Mouse (Mus musculus) layer of hippocampus, postnatal 25 days (tissue): ENCODE measurements around the gene Fam120a. TPM values are rescaled to one million over a fixed set of nuclear protein-coding genes. Genes with fewer than 3 reads are reported as not detected.
A peak's percentile ranks its signal among the peaks of the same experiment; 100 is the strongest.

Experiments
- DNase-seq, 2 experiments: peaks; one replicate each; pipeline ENCODE4 v3.0.0; 2022; ENCODE audit warnings: mixed read lengths in 2 of 2, low spot score in 1 of 2; ENCODE audit errors: extremely low spot score in 1 of 2
- total RNA-seq, 2 experiments: library from RNA; stranded (reverse); gene quantifications; 2 replicates each; pipeline ENCODE4 v1.2.3; 2021

Fam120a gene
- total RNA-seq, 2 experiments from 2014 or later: 116 to 119 TPM

- DNase-seq: no peak
Measured at GRCm38 (mm10) chr13:48919756-48920415, 47.9 kb downstream of the Fam120a start.

DNA sequence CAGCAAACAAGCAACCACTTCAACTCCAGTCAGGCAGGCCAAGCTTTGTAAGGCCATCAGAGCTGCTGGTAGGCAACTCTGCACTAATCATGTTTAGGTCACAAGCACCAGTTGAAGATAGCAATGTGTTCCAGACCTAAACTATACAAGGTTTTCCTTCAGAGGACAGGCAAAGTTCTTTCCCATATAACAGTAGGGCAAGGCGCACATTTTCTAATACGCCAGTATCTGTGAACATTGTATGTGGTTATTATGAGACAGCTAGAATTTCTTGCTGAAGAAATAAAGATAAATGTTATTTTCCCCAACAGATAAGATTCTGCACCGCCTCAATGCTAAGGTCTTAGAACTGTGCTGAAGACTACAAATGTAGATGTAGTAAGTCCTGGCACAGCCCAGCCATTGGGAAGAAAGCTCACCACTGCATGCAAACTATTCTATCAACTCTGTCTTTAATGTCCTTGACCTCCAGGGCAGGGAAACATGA lies 50.7 kb downstream of the Fam120a start:
- no peak for DNase-seq

DNA sequence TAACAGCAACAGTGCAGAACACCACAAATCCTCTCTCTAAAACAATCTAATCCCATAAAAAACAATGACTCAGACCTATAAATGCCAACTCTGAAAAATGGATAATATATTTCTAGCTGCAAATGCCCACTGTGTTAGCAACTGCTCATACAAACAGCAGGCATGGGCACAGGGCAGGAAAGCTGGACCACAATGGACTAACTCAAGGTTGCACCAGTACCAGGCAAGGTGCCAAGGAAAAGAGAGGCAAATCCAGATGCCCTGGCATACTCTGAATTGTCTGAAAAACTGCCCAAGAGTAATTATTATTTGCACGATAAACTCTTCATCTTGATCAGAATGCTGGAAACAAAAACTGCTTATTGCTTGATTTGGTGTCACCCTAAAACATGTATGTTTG lies 54.1 kb downstream of the Fam120a start:
- DNase-seq: no peak

DNA sequence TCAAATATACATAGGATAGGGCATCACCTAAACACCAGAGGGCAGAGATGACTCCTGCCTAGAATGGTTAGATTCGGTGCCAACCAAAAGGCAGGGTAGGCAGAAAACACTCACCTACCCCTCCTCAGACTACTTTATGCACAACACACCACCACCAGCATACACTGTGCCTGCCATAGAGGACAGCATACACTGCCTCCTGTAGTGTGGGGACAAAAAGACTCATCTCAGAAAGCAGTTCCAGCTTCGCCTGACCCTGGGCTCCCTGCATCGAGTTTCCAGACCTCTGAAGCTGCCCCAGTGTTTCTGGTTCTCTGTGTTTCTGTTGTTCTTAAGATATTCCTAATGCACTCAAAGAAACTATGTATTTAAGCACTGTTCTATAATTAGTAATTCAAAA lies 54.7 kb downstream of the Fam120a start:
- DNase-seq: no peak

DNA sequence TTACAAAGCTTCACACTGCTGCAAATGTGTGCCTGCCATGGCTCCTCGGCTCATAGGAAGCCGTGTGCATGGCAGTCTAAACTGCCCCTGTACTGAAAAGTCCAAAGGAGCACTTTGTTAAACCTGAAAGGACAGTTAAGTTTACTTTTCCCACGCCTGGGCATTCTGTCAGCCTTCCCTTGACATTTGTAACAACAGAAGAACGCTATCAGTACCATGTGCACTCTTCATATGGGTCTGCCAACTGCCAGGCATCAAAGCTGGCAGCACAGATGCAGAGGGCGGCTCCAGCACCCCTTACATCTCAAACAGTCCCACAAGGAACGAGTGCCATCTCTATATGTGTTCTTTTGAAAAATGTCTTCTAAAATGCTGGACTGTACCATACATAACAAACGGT lies 56.4 kb downstream of the Fam120a start:
- no peak for DNase-seq

DNA sequence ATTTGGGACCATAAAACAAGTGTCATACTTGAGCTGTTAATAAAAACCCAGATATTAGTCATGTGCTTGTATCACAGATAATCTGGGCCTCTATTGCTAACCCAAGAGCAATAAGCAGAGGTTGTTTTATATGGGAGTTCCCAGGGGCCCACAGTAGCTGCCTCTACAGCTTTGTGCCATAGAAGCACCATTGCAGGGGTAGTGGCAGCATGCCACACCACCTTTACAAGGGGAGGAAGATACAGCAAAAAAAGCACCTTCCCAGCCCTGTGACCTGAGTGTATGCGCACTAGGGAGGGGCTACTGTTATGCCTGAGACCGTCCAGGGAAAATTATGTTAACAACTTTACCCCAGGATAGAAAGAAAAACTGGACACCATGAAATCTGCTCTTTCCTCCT lies 62.4 kb downstream of the Fam120a start:
- DNase-seq: no peak

GRCm38 (mm10) chr13:48895376-48895775 lies 72.4 kb downstream of the Fam120a start:
- no peak for DNase-seq

- no peak for DNase-seq
Measured at GRCm38 (mm10) chr13:48890260-48890960, 77.4 kb downstream of the Fam120a start.

GRCm38 (mm10) chr13:48878534-48878933 lies 89.3 kb downstream of the Fam120a start:
- DNase-seq: peak; percentile 93 to 97

DNA sequence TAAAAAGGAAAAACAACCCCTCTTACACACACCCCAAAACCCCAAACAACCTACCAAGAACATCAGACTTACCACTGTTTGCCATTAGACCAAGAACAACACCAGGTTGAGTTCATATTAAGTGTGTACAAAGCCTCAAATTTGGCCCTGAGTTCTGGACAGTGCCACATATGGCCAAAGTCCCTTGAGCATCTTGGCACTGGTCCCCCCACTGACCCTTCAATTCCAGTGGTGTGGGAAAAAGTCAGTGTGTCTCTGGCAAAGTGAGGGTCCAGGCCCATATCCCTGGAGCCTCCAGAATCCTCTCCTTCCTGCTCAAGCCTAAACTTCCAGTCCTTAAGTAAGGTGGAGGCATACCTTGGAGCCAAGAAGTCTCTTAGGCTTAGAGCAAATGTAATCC lies 90.0 kb downstream of the Fam120a start:
- DNase-seq: no peak

DNA sequence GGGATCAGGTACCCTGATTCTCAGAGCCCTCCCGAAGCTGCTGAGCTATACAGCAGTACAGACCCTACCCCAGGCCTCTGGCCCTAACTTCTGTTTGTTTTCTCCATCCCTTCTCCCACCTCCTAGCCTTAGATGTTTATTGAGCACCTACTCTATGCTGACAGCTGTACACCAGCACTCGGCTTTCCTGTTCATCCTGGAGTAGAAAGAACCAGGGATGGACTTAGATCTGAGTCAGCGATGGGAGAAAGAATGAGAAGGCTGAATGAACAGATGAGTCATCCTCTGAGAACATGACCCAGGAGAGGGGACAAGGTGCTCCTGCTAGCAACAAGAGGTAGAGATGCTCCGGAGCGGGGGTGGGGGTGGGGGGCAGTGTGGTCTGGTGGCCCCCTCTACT lies 95.1 kb downstream of the Fam120a start:
- DNase-seq: no peak

DNA sequence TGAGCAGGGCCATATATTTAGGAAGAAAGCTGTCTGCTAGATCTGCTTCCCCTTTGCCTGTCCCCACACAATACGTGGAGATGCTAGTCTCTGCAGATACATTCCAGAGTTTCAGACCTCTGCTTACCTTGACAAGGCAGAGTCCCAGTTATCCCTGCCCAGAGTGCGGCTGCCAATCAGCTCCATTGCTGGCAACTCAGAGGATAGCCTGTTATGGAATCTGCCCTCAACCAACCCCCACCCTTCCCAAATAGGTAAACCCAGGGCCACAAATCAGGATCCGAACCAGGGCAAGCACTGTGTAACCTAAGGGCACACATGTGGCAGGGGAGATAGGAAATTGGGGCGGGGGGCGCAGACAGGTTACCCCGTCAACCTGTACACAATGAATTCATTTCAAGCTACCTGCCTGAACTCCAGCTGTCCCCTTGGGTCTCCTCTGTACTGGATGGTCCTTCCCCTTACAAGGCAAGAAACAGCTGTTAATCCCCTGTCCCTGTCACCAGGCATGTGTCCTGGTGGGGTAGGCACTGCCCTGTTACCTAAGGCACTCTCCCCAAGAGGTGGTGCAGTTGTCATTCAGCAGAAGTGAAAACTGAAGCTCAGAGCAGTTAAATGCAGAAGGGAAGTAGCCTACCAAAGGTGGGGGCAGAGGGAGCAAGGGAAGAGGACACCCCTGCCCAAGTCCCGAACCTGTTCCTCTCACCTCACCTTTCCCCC lies 95.8 kb downstream of the Fam120a start:
- DNase-seq: no peak

DNA sequence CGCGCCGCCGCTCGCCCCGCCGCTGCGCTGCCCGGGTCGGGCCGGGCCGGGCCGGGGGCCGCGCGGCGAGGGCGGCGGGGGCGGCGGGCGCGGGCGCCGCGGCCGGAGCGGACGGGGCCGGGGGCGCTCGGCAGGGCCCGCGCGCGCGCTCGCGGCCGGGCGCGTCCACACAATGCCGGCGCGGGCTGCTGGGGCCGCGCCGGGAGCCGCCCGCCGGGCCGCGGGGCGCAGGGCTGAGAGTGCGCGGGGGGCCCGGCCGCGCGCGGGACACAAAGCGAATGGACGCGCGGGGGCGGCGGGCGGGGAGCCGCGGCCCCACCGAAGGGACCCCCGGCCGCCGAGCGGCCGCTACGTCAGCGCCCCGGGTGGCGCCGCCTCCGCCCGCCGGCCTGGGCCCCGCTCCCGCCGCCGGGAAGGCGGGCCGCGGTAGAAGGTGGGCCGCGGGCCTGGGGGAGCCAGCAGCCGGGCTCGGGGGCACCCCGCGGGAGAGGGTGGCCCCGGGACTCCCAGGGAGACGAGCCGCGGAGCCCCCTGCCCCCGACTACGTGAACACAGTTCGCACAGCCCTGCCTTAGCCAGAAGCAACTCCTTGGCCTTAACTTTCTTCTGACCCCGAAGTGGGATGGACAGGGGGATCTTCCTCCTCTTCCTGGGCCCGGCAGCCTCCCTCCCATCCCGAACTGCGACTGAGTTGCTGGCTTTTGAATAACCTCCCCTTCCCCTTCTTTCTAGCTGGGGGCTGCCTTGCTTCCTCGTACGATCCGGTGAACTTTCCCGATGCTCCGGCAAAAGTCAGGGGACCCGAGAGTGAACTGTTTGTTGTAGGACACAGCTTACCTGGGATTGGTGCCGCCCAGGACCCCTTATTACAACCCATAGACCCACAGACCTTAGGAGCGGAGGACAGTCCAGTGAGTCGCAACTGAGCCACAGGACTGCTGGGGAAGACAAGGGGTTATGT lies 96.8 kb downstream of the Fam120a start, which contains the start of gene Phf2:
Phf2 (minus strand) TSS at position 349 of the 961 bp plus-strand sequence.
- DNase-seq: no peak

- peak in 1 of 2 experiments; percentile 40 for DNase-seq
Measured at GRCm38 (mm10) chr13:48869950-48870770, 97.7 kb downstream of the Fam120a start.

GRCm38 (mm10) chr13:48869600-48869949 lies 98.2 kb downstream of the Fam120a start:
- no peak for DNase-seq

- DNase-seq: no peak
Measured at GRCm38 (mm10) chr13:48869088-48869487, 98.7 kb downstream of the Fam120a start.

GRCm38 (mm10) chr13:48864673-48865356 lies 103.0 kb downstream of the Fam120a start:
- DNase-seq: no peak

- DNase-seq: no peak
Measured at GRCm38 (mm10) chr13:48863556-48863955, 104.3 kb downstream of the Fam120a start.

DNA sequence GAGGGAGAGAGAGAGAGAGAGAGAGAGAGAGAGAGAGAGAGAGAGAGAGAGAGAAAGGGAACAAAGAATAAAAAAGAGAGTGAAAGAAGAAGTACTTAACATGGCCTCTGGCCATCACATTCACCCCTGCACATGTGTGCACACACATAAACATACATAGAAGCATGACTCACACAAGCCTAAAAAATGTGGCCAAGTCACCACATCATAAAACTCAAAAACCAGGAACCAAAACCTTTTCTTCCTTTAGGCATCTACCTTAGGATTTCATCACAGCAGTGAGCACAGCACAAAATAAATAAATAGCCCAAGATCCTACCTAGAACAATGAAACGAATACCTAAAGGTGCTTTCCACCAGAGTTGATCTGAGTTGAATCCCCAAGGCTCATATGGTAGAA lies 105.9 kb downstream of the Fam120a start:
- DNase-seq: no peak
